In genomic region chr9:47946226-47946625, GRCm38 (mm10) we compare ENCODE assay signal across 16 mouse cellular contexts.
DNase-seq lines count a peak whose midpoint lies in the region.
"Had no signal": no experiment of that assay in that cellular context is flagged by ENCODE, and none has a peak within 500 bp of the region (broad histone marks: within the 10 kb centered on the region; RNA-seq: fewer than 3 reads in every experiment).

No protein-coding gene starts in this region.

- no peak overlapping the region for H3K4me3 ChIP-seq in heart, embryonic 10.5 days

- no peaks in the 10 kb centered on the region for H3K36me3 ChIP-seq in heart, embryonic 10.5 days
- H3K36me3 ChIP-seq: G1E had no signal

- no peaks in the 10 kb centered on the region for H3K9me3 ChIP-seq in heart, embryonic 10.5 days

- no peaks in the 10 kb centered on the region for H3K27me3 ChIP-seq in heart, embryonic 10.5 days (ENCODE audit: insufficient read depth, poor library complexity, severe bottlenecking)
- H3K27me3 ChIP-seq: CH12.LX had no signal

- WGBS in heart, embryonic 10.5 days: 72% methylated on average over 7 of the region's 7 CpGs

- DNase-seq in heart, adult 11 months: peak; percentile 70
- DNase-seq in heart, adult 8-10 months (ENCODE audit: low spot score): no peak
- DNase-seq in heart, embryonic 10.5 days (ENCODE audit: low spot score): peak; percentile 66
- DNase-seq in heart, postnatal 10 days: no peak
- DNase-seq: adrenal gland, adult 2 months; adrenal gland, adult 8-10 months; adrenal gland, postnatal 10 days; adrenal gland, postnatal 14 days; adrenal gland, postnatal 25 days; adrenal gland, postnatal 36 days; B cell, adult 2 months; cerebellum, adult 11 months; cerebellum, adult 11-12 months; cerebellum, adult 18-20 months had no signal

- intact Hi-C loops in heart, postnatal 10 days (cut with DNase I): no loop called here

- no peaks in the 10 kb centered on the region for H3K4me1 ChIP-seq in heart, embryonic 10.5 days

- H3K27ac ChIP-seq in heart, embryonic 10.5 days: no peak overlapping the region

Comparison
In these comparisons a context has a peak if more than half of its experiments do, and no peak if none do; other contexts are left out.
1. DNase-seq: peak in heart, adult 11 months (single experiment) and heart, embryonic 10.5 days (single experiment); none in heart, adult 8-10 months (single experiment) and heart, postnatal 10 days (0 of 2).